Mouse (Mus musculus): Measurements from ENCODE around the gene Cbx1.
"Not testable (repeated sequence)": the region's sequence is repeated elsewhere in the genome, so short reads cannot be mapped to it uniquely, and the experiment has no call there.

Gene Cbx1

GRCm38 (mm10) chr11:96775063-96775462, 13.9 kb upstream of the Cbx1 start:
- DNase-seq (ENCODE audit: extremely low read depth, low read depth, low spot score): no peak

DNA sequence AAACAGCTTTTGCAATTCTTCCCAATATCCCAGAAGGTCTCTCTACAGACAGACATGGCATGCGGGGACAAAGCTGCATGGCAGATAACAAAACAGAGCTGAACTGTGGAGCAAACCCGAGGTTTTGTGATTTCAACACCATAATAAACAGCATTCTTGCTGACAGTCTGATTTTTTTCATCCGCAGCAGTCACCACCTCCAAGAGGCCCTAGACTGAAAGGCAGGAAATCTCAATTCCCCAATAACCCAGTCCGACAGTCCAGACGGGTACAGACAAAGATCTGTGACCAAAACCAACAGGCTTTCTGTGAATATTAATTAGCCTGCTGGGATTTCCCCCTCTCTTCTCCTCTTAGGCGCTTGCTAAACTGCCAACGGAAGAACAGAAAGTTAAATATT, 13.3 kb upstream of the Cbx1 start:
- DNase-seq (ENCODE audit: extremely low read depth, low read depth, low spot score): no peak

- no peak for DNase-seq (ENCODE audit: extremely low read depth, low read depth, low spot score)
These were observed 12.9 kb upstream of the Cbx1 start for GRCm38 (mm10) chr11:96776068-96776467.

- DNase-seq (ENCODE audit: extremely low read depth, low read depth, low spot score): peak; percentile 83
These were observed 11.7 kb upstream of the Cbx1 start, which contains the start of gene Snx11 for GRCm38 (mm10) chr11:96776968-96777962. Gene Snx11 (minus strand): TSS chr11:96777559.

- not testable (repeated sequence) for DNase-seq (ENCODE audit: extremely low read depth, low read depth, low spot score)
These were observed 10.8 kb upstream of the Cbx1 start for GRCm38 (mm10) chr11:96778061-96778627.

- DNase-seq (ENCODE audit: extremely low read depth, low read depth, low spot score): no peak
These were observed 8.6 kb upstream of the Cbx1 start for GRCm38 (mm10) chr11:96780306-96780705.

DNA sequence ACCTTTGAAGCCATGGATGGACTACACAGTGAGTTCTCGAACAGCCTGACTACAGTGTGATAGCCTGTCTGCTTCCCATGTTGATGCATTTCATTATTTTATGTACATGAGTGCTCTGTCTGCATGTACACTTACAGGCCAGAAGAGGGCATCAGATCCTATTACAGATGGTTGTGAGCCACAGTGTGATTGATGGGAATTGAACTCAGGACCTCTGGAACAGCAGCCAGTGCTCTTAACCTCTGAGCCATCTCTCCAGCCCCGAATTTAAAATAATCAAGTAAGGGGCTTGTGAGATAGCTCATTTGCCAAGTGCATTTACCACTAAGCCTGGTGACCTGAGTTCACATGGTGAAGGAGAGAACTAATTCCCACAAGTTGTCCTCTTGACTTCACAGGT, 7.5 kb upstream of the Cbx1 start:
- no peak for DNase-seq (ENCODE audit: extremely low read depth, low read depth, low spot score)

DNA sequence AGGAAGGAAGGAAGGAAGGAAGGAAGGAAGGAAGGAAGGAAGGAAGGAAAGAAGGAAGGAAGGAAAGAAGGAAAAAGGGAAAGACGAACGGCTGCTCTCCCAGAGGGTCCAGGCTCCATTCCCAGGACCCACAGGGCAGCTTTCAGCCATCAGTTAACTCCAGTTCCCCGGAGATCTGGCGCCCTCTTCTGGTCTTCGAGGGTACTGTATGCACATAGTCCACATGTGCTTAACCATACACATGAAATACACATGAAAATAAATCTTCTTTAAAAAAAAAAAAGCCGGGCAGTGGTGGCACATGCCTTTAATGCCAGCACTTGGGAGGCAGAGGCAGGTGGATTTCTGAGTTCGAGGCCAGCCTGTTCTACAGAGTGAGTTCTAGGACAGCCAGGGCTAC, 4.1 kb upstream of the Cbx1 start:
- not testable (repeated sequence) for DNase-seq (ENCODE audit: extremely low read depth, low read depth, low spot score)

GRCm38 (mm10) chr11:96786731-96787450, 2.0 kb upstream of the Cbx1 start:
- DNase-seq (ENCODE audit: extremely low read depth, low read depth, low spot score): no peak

DNA sequence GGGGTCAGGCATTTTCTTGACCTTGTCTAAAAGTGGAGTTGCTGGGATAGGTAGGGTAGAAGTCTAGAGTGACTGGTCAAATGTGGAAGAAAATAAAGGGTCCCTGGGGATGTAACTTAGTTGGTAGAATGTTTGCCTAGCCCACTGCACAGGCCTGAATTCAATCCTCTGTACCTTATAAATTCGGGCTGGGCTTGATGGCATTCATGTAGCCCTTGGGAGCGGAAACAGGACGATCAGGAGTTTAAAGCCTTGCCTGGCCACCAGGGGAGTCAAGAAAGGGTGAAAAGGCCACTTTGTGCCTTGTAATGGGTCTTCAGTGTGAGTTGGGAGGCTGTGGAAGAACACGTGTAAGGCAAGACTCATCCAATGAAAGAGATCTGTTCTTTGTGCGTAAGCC, 1.1 kb downstream of the Cbx1 start:
- DNase-seq (ENCODE audit: extremely low read depth, low read depth, low spot score): no peak

- DNase-seq (ENCODE audit: extremely low read depth, low read depth, low spot score): no peak
These were observed 1.8 kb downstream of the Cbx1 start for GRCm38 (mm10) chr11:96790681-96791080.

- DNase-seq (ENCODE audit: extremely low read depth, low read depth, low spot score): no peak
These were observed 6.6 kb downstream of the Cbx1 start for GRCm38 (mm10) chr11:96795491-96795890.

GRCm38 (mm10) chr11:96796081-96796480, 7.2 kb downstream of the Cbx1 start:
- DNase-seq (ENCODE audit: extremely low read depth, low read depth, low spot score): no peak

GRCm38 (mm10) chr11:96796586-96796985, 7.7 kb downstream of the Cbx1 start:
- no peak for DNase-seq (ENCODE audit: extremely low read depth, low read depth, low spot score)

DNA sequence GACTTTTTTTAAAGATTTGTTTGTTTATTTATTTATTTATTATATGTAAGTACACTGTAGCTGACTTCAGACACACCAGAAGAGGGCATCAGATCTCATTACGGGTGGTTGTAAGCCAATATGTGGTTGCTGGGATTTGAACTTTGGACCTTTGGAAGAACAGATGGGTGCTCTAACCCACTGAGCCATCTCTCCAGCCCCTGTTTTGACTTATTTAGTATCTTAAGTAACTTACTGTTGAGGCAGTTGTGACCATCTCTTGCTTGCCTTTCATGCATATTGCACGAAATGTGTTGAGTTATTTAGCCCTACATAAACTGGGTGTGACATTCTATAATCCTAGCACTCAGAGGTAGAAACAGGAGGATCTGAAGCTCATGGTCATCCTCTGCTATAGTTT, 10.6 kb downstream of the Cbx1 start:
- no peak for DNase-seq (ENCODE audit: extremely low read depth, low read depth, low spot score)

DNA sequence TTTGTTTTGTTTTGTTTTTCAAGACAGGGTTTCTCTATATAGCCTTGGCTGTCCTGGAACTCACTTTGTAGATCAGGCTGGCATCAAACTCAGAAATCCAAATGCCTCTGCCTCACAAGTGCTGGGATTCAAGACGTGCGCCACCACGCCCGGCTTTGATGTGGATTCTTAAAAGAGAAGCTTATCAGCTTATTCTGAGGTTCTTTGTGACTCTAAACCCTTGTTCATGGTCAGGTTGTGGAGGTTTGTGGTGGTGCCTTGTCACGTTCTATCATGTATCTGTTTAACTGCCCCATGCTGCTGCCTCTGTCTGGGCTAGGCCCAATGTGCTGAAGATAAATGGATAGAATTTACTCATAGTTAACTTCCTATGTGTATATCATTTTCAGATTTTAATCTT, 16.7 kb downstream of the Cbx1 start:
- no peak for DNase-seq (ENCODE audit: extremely low read depth, low read depth, low spot score)

DNA sequence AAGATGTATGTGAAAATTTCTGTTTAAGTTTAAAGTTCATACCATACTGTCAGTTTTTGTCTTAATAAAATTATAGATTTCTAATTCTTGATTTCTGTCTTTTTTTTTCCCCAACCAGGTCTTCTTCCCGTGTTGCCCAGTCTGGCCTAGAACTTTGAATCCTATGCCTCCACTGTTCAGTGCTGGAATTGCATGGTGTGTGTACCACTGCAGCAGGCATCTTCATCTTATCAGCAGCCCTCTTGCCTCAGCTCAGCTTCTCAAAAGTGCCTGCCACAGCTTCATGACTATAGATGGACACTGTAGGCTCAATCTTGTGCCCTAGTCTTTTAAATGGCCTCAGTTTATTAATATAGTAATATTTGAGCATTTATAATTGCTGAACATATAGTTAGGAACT, 19.1 kb downstream of the Cbx1 start:
- DNase-seq (ENCODE audit: extremely low read depth, low read depth, low spot score): no peak

DNA sequence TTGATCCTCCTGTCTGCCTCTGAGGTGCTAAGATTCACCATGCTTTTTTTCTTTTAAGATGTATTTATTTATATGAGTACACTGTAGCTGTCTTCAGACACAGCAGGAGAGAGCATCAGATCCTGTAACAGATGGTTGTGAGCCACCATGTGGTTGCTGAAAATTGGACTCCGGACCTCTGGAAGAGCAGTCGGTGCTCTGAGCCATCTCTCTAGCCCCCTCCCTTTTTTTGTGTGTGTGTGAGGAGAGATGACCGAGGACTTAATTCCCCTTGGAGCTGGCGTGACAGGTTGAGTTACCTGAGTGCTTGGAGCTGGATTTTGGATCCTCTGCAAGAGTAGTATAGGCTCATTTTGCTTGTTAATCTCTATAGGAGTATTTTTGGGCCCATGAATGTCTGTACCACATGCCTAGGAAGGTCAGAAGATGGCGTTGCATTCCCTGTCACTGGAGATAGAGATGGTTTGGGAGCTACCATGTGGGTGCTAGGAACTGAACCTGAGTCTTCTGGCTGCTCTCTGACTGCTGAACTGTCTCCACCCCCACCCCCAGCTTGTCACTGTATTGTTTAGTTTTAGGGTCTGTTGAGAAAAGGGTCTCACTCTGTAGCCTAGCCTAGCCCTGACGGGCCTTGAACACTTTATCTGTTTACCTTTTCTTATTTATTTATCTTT, 20.8 kb downstream of the Cbx1 start:
- DNase-seq (ENCODE audit: extremely low read depth, low read depth, low spot score): no peak

DNA sequence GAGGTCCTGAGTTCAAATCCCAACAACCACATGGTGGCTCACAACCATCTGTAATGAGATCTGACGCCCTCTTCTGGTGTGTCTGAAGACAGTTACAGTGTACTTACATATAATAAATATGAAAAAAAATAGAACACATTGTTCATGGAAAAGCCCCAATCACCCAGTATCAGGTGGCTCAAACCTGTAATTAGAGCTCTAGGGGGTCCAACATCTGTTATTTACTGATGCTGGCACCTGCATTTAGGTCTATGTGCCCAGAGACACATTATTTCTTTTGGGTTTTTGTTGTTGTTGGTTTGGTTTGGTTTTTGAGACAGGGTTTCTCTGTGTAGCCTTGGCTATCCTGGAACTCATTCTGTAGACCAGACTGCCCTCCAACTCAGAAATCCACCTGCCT, 22.3 kb downstream of the Cbx1 start:
- DNase-seq (ENCODE audit: extremely low read depth, low read depth, low spot score): not testable (repeated sequence)

- DNase-seq (ENCODE audit: extremely low read depth, low read depth, low spot score): no peak
These were observed 24.5 kb downstream of the Cbx1 start for GRCm38 (mm10) chr11:96813455-96813854.

GRCm38 (mm10) chr11:96813920-96814319, 25.0 kb downstream of the Cbx1 start:
- DNase-seq (ENCODE audit: extremely low read depth, low read depth, low spot score): no peak
